Mouse (Mus musculus) heart, adult 2 months (tissue): ENCODE data around the gene Ganab. TPM values are rescaled to one million over a fixed set of nuclear protein-coding genes. Genes with fewer than 3 reads are reported as not detected.
A peak's percentile ranks its signal among the peaks of the same experiment; 100 is the strongest.

Experiments used
- DNase-seq, 2 experiments: peaks; one replicate each; pipeline ENCODE4 v3.0.0; 2021
- H3K27ac ChIP-seq: fragments of 200-600 bp; 2 replicates; pipeline ENCODE4 v1.8.1; 2022
- H3K27me3 ChIP-seq: fragments of 200-500 bp; 2 replicates; pipeline ENCODE4 v1.6.1; 2012; ENCODE audit warnings: mild to moderate bottlenecking, low read length, inconsistent platforms, mixed read lengths; ENCODE audit not compliant: control insufficient read depth, insufficient read depth
- H3K36me3 ChIP-seq: fragments of 200-500 bp; 2 replicates; pipeline ENCODE4 v1.6.1; 2012; ENCODE audit warnings: low read length, inconsistent platforms; ENCODE audit not compliant: control insufficient read depth, insufficient read depth
- H3K4me1 ChIP-seq: fragments of 200-500 bp; 2 replicates; pipeline ENCODE4 v1.6.1; 2011; ENCODE audit warnings: low read length; ENCODE audit not compliant: control insufficient read depth, insufficient read depth
- H3K4me3 ChIP-seq: fragments of 200-600 bp; 2 replicates; pipeline ENCODE4 v1.8.1; 2022
- H3K79me2 ChIP-seq: fragments of 200-500 bp; replicated peaks from 2 replicates; pipeline ENCODE4 v1.6.1; 2012; ENCODE audit warnings: mild to moderate bottlenecking, inconsistent platforms, low read length, moderate library complexity, mixed read lengths; ENCODE audit not compliant: control insufficient read depth, insufficient read depth
- H3K9ac ChIP-seq: fragments of 200-500 bp; 2 replicates; pipeline ENCODE4 v1.6.1; 2012; ENCODE audit warnings: low read depth, mild to moderate bottlenecking, control low read depth, inconsistent platforms, low read length, mixed read lengths
- CTCF ChIP-seq: fragments of 200-600 bp; IDR thresholded peaks from 2 replicates; pipeline ENCODE4 v1.8.1; 2022; ENCODE audit warnings: antibody characterized with exemption, mild to moderate bottlenecking, moderate library complexity
- EP300 ChIP-seq: fragments of 200-500 bp; IDR thresholded peaks from 2 replicates; pipeline ENCODE4 v1.6.1; 2011; ENCODE audit warnings: low read depth, low read length, control low read depth; ENCODE audit not compliant: insufficient read depth
- POLR2A ChIP-seq: fragments of 200-500 bp; IDR thresholded peaks from 2 replicates; pipeline ENCODE4 v1.6.1; 2011; ENCODE audit warnings: mild to moderate bottlenecking, low read depth, low read length, control low read depth; ENCODE audit not compliant: insufficient read depth
- WGBS: fragments of 180-500 bp; shearing (Covaris S2); methylation state at CpG from one replicate; pipeline ENCODE4 v1.1.7; 2018; 5-methylcytosine and 5-hydroxymethylcytosine counted together
- intact Hi-C: fragments of 180-260 bp; cut with DNase I; formaldehyde crosslinking; loops from one replicate; pipeline ENCODE4 v1.15.1; 2025
- polyA plus RNA-seq: library from polyadenylated mRNA; depleted of rRNA; stranded (reverse); fragments of >200 nt; gene quantifications from 2 replicates; pipeline ENCODE4 v1.2.3, GENCODE M21; 2012
- total RNA-seq, 2 experiments: library from RNA; stranded (reverse); gene quantifications; 2 replicates each; pipeline ENCODE4 v1.2.3; 2021

Gene Ganab
- total and polyA plus RNA-seq, 3 experiments, result 50.3 to 54.5 (median 52.5) TPM

GRCm38 (mm10) chr19:8899079-8899478, 1.2 kb downstream of the Ganab start:
- peaks cover 1% of the 10 kb centered on the region; the same call in 1 of the 2 replicates for H3K4me1 ChIP-seq
- no peaks in the 10 kb centered on the region for H3K79me2 ChIP-seq
- H3K27ac ChIP-seq, result no peak overlapping the region; the same call in 1 of the 2 replicates
- WGBS, result 16% methylated on average over 3 of the region's 3 CpGs
- TF ChIP-seq CTCF (no peak), POLR2A (no peak), EP300 (no peak)
- H3K27me3 ChIP-seq, result no peaks in the 10 kb centered on the region
- intact Hi-C loops, result loop anchor here (2.0 to 5.0 kb wide), 3 partner anchors 22 to 77 kb away; partner anchors contain the start of genes B3gat3, Hnrnpul2 and Tut1
- H3K36me3 ChIP-seq, result peaks cover 5% of the 10 kb centered on the region
- no peak overlapping the region for H3K9ac ChIP-seq
- H3K4me3 ChIP-seq, result peak overlapping the region; percentile 83
- DNase-seq, result no peak

- TF ChIP-seq EP300 (no peak), POLR2A (no peak), CTCF (no peak)
- H3K4me1 ChIP-seq, result peaks cover 1% of the 10 kb centered on the region; the same call in 1 of the 2 replicates
- DNase-seq, result no peak
- no peak overlapping the region for H3K9ac ChIP-seq
- 95% methylated on average over 5 of the region's 5 CpGs for WGBS
- intact Hi-C loops, result no loop called here
- H3K4me3 ChIP-seq, result no peak overlapping the region
- H3K27me3 ChIP-seq, result no peaks in the 10 kb centered on the region
- H3K79me2 ChIP-seq, result no peaks in the 10 kb centered on the region
- H3K36me3 ChIP-seq, result peaks cover 5% of the 10 kb centered on the region
- no peak overlapping the region for H3K27ac ChIP-seq
Observed at GRCm38 (mm10) chr19:8903412-8903811, 5.5 kb downstream of the Ganab start.

GRCm38 (mm10) chr19:8908531-8908930, 10.7 kb downstream of the Ganab start:
- no peak overlapping the region for H3K9ac ChIP-seq
- H3K4me3 ChIP-seq, result no peak overlapping the region
- 88% methylated on average over 6 of the region's 6 CpGs for WGBS
- H3K36me3 ChIP-seq, result no peaks in the 10 kb centered on the region
- no peaks in the 10 kb centered on the region for H3K27me3 ChIP-seq
- H3K4me1 ChIP-seq, result no peaks in the 10 kb centered on the region
- TF ChIP-seq CTCF, result no peak
- TF ChIP-seq POLR2A, result no peak
- TF ChIP-seq EP300, result no peak
- no peak overlapping the region for H3K27ac ChIP-seq
- intact Hi-C loops, result no loop called here
- no peaks in the 10 kb centered on the region for H3K79me2 ChIP-seq
- DNase-seq, result no peak

DNA sequence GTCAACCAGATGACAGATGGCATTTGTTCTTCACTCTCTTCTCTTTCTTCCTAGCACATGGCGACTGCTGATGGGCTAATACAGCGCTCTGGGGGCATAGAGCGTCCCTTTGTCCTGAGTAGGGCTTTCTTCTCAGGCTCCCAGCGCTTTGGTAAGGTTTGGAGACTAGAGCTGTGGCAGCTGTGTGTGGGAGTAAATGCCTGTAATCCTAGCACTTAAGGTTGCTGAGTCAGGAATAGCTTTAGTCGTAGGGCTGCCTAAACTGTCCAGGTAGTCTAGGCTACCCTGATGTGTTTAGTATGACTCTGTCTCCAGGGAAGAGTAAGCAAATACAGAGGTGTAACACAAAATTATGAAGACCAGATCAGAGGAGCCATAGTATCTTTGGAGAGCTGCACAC, 13.9 kb downstream of the Ganab start:
- Histone ChIP-seq H3K79me2 (no peaks in the 10 kb centered on the region), H3K36me3 (no peaks in the 10 kb centered on the region), H3K9ac (no peak overlapping the region), H3K4me1 (no peaks in the 10 kb centered on the region), H3K27ac (no peak overlapping the region), H3K27me3 (no peaks in the 10 kb centered on the region), H3K4me3 (no peak overlapping the region)
- intact Hi-C loops, result no loop called here
- TF ChIP-seq EP300 (no peak), CTCF (no peak), POLR2A (no peak)
- WGBS, result 85% methylated on average over 5 of the region's 5 CpGs
- DNase-seq, result no peak

DNA sequence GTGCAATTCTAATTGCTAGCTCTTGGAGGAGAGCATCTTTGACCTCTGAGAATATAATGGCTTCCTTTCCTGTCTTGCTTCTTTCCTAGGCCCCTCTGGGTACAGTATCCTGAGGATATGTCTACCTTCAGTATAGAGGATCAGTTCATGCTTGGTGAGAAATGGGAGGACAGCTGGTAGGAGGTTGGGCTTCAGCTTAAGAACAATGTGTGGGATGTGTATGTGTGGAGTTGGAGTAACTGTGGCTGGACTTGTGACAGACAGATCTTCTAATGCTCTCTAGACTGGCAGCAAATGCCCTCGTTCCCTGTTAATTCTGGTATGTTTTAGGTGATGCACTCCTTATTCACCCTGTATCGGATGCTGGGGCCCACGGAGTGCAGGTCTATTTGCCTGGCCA, 16.3 kb downstream of the Ganab start:
- no peaks in the 10 kb centered on the region for H3K27me3 ChIP-seq
- intact Hi-C loops, result no loop called here
- no peaks in the 10 kb centered on the region for H3K36me3 ChIP-seq
- no peak overlapping the region for H3K9ac ChIP-seq
- no peak overlapping the region for H3K27ac ChIP-seq
- H3K4me1 ChIP-seq, result no peaks in the 10 kb centered on the region
- 99% methylated on average over 3 of the region's 3 CpGs for WGBS
- no peak overlapping the region for H3K4me3 ChIP-seq
- TF ChIP-seq POLR2A (no peak), EP300 (no peak), CTCF (no peak)
- no peaks in the 10 kb centered on the region for H3K79me2 ChIP-seq
- DNase-seq, result no peak

GRCm38 (mm10) chr19:8919000-8919399, 21.1 kb downstream of the Ganab start:
- intact Hi-C loops, result no loop called here
- TF ChIP-seq CTCF (no peak), EP300 (no peak), POLR2A (no peak)
- no peak overlapping the region for H3K4me3 ChIP-seq
- no peak overlapping the region for H3K27ac ChIP-seq
- WGBS, result 89% methylated on average over 3 of the region's 3 CpGs
- H3K4me1 ChIP-seq, result peaks cover 4% of the 10 kb centered on the region
- no peak for DNase-seq
- H3K27me3 ChIP-seq, result no peaks in the 10 kb centered on the region
- no peak overlapping the region for H3K9ac ChIP-seq
- H3K79me2 ChIP-seq, result no peaks in the 10 kb centered on the region
- H3K36me3 ChIP-seq, result 0 out of 2 replicates have a peak, but pooled peaks cover 3% of the 10 kb centered on the region
